Mouse (Mus musculus): ENCODE results near the gene Brd7.

DNA sequence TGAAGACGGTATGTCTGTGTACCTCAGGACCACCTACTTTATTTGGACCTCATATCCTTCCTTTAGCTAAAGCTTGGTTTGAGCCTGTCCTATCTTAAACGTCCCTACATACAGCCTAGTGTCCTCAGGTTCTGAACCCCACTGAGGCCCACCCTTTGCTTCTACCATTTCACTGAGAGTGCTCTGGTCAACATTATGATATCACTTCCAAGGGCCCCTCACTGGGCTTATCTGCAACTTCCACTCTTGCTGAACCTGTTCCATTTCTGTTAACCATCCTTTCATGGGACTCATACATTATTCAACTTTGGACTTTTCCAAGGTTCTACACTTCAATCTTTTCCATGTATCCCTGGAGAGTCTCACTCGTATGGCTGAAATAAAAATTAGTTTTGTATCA, 27.0 kb downstream of the Brd7 start:
- TF ChIP-seq CTCF (IDR thresholded peaks at IDR 0.05; ENCODE audit: borderline replicate concordance, control insufficient read depth, extremely low read depth, insufficient read depth, low read length, poor library complexity): no peak
- TF ChIP-seq POLR2A (IDR thresholded peaks at IDR 0.05; ENCODE audit: control insufficient read depth, extremely low read depth, insufficient read depth, low read length, poor library complexity): no peak

All from thymus, adult 2 months (tissue).